Mouse (Mus musculus) v-Abl transformed pro-B cells (cell line): ENCODE measurements at regions not wholly inside any gene's neighbourhood (a gene's known extent, or its start where the extent isn't known, plus 50 kb on each side); places are given as distances from the start of the nearest gene placed in this dataset.

Experiments used
- in situ Hi-C, 2 experiments: fragments of 400-800 bp; cut with MboI; formaldehyde crosslinking; loops; one replicate each; pipeline ENCODE4 v1.15.1; 2025; ENCODE audit not compliant: unreplicated experiment in 2 of 2

DNA sequence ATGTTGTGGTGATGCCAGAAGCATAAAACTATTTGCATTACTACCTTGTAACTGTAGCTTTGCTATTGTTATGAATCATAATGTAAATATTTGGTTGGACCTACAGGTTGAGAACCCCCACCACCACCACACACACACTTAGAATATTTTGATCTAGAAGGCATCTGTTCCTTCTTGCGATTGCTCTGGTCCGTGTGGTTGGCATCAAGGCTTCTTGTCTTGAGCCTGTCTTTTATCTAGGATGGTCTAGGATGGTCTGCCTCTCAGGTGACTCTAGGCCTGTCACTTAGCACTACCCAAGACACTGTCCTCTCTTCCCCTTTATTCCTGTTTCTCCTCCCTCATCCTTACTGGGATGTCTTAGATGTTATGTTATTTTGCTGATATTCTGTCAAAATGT, 76.6 kb upstream of the Jade1 start:
- in situ Hi-C loops: no loop called here

DNA sequence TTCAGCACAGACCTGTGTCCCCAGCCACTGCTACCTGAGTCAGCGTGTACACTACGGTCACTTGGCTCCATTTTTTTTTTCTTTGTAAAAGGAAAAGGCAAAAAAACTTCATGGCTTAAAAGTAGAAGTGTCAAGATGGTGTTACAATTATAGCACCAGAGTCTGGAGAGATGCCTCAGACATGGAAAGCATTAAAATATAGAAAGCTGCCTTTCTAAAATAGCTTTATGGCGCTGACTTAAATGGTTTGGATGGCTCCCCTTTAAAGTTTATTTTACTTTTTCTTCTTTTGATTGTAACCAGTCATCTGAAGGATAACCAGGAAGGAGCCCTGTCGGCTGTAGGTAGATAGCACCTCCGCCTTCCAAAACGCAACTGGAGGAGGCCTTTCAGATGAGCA, 79.0 kb upstream of the Jade1 start:
- in situ Hi-C loops: no loop called here

DNA sequence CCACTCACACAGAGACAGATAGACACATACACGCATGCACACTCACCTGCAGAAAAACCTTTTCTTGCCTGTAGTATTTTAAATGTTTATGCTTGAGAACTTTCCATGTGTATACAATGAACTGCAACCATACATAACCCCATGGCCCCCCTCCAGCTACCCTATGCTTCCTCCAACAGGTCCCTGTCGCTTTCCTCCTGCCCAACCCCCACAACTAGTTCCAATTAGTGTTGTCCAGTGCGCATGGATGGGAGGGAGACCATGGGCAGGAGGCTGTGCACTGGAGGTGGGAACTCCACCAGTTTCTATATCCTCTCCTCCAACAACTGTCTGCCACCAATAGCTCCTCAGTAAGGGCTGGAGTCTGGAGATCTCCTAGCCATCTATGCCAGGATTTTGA, 82.9 kb upstream of the Jade1 start:
- in situ Hi-C loops: no loop called here

DNA sequence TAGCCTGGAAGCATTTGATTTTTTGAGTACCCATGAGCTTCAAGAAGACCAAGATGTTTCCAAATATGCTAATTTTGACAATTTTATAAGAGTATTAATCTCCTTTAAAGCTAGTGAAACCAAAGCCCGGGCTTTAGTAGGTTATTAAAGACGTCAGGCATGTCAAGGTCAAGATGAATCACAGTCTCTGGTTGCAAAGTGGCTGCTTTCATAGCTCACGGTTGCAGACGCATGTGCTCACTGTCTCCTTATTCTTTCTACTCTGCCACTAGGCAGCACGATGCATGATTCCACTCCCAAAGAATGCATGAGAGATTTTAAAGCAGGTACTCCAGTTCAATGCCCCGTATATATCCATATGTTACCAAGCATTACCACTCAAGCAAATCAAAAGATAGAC, 86.4 kb upstream of the Jade1 start:
- in situ Hi-C loops: no loop called here

DNA sequence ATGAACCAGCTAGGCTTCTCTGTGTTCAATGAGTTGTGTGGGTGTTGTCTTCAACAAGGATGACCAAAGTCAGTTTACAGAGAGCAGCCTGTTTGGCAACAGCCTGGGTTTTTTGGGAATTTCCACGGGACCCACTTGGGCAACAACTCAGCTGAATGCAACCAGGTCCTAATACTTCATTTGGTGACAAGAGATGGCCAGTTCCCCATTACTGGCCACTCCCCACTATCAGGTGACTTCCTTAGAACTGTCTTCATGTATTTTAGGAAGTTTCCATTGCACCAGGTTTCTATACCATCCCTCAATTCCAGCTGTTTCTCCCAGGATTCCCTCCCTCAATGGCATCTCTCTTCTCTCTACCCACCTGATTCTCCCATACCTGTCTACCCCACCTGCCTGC, 87.7 kb upstream of the Jade1 start:
- in situ Hi-C loops: no loop called here

DNA sequence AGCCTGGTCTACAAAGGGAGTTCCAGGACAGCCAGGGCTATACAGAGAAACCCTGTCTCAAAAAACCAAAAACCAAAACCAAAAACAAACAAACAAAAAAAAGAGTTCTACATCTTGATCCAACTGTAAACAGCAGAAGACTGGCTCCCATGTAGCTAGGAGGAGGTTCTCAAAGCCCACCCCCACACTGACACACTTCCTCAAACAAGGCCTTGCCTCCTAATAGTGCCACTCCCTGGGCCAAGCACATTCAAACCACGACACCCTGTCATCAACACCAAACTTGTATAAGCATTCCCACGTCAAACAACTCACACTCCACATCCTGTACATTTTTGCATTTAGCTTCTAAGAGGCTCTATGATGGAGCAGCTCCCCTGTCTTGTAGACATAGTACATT, 89.6 kb upstream of the Jade1 start:
- in situ Hi-C loops: no loop called here

DNA sequence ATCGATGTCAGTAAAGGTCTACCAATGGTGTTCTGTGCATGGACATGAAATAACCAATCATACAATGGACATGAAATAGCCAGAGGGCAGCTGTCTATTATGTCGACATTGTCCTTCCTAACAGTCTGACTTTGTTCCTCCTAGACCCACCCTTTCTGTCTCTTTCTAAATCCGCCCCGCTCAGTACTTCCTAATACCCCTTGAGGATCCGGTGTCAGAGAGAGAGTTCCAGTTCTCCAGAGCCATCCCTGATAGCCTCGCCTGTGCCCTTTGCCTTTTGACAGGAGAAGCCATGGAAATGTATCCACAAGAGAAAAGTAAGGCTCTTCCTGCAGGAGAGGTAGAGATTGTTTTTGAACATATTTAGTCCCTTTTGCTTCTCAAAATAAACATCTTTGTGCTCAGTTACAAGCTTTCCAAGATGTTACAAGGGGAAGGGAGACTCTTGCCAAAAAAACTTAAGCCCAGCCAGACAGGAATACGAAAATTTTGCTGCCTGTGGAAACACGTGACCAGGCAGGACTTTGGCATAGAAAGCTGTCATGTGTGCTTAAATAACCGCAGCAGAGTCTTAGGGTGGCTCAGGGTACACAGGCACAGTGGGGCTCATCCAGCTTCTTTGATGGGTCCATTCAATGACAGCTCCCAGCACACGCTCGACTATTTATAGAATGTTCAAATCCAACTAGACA, 92.4 kb upstream of the Jade1 start:
- in situ Hi-C loops: no loop called here

DNA sequence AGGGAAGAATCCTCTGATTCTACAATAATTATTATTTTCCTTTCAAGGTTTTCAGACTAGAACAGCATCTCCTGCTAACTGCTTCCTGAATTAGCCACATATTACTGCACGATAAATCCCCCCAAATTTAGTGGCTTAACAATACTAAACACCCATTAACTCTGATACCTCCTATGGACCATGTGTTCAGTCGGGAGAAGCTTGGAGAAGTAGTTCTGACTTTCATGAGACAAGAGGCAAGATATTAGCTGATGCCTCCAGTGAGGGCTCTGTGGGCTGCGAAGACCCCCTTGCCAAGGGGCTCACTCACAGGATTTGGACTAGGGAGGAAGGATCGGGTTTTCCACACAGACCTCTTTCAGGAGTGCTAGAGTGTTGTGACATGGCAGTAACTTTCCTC, 95.4 kb upstream of the Jade1 start:
- in situ Hi-C loops: no loop called here

DNA sequence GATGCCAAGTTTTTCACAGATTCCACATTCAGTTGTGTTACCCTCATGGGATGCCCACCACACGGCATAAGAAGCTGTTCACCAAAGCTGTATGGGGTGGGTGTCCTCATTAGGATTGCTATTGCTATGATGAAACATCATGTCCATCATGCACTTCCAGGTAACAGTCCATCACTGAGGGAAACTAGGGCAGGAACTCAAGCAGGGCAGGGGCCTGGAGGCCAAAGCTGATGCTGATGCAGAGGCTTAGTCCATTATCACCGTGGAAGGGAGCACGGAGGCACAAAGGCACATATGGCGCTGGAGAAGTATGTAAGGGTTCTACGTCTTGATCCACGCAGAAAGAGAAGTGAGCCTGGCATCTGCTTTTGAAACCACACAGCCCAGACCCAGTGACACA, 97.4 kb upstream of the Jade1 start:
- in situ Hi-C loops: no loop called here

DNA sequence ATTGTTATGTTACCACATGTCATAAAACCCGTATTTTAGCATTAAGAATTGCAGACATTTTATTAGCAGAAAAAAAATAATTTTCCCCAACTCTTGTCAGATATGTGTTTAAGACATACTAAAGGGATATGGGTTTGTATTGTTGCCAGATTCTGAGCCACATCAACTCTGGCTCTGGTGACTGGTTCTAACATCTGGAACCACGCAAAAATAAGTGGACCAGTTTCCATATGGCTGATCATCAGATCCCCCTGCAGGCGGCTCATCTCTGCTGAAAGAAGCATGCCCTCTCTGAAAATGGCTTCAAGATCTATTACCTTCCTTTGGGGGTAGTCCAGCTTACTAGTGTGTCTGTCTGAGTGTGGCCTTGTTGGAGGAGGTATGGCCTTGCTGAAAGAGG, 102.0 kb upstream of the Jade1 start:
- in situ Hi-C loops: no loop called here

DNA sequence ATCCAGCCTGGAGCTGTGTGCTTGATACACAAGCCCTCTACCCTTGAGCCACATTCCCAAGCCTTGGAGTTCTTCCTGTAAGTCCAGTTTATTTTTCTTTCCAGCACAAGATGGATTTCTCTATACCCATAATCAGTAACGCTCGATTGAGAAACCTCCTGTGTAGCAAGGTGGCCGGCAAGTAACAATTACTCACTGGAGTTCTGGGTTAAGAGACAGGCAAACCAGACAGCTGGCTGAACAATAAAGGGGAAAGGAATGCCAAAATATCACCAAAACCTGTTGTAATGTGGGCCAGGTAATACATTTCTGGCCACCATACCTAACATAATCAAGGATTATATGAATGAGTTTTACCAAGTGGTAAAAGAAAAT, 102.8 kb upstream of the Jade1 start:
- in situ Hi-C loops: no loop called here

DNA sequence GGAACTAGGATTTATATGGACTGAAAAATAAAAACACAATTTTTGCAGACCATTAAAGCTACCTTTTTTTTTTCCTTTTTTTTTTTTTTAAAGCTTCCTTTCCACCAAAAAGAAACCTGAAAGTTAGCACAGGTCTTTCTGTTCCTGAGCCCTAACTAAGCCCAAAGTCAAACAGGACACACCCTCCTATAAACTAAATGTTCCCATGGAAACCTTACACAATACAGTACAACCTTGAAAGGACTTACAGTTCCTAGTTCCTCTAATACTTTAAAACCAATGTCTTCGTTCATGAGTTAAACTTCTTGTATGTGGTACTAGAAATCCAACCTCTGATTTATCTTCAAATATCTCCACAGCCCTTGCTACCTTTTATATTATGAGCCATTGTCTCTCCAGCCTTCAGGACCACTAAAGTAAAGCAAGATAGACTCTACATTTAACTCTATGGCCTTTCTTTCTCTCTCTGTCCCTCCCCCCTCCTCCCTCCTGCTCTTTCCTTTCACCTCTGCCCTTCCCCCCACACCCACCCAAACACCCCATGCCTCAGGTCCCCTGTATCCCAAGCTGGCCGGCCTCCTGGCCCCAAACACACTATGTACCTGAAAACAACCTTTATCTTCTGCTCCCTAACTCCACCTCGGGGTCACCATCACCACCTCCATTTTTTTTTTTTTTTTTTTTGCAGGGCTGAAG, 103.4 kb upstream of the Jade1 start:
- in situ Hi-C loops: no loop called here

DNA sequence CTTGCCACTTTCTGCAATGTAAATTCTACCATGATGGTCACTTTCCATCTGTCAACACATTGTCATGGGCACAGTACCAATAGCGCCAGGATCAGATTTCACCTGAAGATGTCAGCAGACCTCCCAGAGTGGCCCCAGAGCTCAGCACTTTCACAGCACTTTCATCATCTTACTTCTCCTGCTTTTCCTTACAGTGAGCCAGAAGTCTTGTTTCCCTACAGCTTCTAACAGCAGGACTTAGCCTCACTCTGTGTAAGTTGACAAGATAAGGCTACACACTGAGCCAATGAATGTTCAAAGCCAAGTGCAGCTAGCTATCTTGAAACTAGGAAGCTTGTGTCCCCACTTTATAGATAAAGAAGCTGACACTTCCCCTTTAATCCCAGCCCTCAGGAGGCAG, 104.8 kb upstream of the Jade1 start:
- in situ Hi-C loops: no loop called here

DNA sequence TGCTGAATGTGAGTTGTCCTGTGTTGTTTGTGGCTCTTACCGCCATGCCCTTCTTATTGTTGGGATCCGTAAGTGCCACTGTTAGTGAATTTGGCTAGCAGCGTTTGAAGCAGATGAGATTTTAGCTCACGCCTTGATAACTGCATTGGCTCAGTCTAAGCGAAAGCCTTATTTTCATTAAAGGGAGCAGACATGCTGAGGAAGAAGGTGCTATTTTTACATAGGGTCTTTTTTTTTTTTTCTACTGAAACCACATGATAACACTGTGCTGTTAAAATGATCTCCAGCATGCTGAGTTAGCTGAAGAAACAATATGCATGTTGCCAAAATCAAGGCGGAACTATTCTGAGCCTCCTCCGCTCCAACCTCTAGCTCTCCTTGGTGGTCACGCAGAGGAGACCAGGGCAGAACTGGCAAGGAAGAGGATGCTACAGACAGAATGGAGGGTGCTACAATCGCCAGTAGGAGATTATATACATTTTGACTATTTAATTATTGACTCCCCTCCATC, 111.2 kb upstream of the Jade1 start:
- in situ Hi-C loops: no loop called here

DNA sequence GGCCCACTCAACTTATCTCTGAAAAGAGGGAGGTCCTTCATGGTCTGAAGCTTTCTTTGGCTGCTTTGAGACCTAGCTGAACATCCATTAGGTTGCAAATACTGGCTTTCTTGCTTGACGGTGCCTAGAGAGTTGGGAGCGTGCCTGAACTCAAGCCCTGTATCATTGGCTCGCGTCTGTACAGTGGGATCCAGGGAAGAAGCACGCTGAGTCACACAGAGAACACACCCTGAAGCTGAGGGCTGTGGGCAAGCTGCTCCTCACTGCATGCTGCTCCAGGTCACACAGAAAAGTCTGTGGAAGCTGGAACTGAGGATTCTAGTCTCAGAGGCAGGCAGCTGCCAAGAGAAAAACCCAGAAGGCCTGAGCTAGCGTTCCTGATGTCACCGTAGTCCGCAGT, 119.3 kb upstream of the Jade1 start:
- in situ Hi-C loops: no loop called here

DNA sequence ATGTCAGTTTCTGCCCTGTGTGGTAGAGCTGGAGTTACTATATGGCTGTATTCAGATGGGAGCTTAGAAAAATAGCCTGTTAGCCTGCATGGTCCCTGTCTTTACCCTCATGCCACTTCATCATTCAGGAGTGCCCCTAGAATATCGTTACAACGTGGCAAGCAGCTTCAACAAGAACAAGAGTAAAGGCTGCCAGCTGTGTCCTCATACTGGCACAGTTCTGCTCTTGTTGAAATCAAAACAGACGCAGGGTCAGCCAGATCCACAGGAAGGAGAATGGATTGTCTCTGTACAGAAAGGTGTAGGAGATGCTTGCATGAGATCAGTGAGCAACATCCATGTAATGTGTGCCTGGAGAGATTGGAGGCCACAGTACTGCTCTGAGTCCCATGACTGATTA, 122.4 kb upstream of the Jade1 start:
- in situ Hi-C loops: no loop called here

DNA sequence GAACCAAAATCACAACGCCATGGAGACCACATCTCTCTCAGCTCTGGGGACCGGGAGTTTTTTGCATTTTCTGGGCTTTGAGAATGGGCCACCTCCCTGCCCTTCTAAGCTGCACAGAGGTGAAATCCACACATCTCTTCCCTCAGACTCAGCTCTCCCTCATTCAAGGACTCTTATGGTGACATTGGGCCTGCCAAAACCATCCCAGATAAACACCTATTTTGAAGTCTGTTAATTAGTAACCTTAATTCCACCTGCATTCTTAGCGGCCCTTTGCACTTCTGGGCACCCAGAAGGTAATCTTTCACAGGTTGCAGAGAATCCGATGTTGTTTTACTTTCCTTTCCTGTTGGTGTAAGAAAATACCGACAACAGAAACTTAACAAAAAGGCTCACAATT, 123.2 kb upstream of the Jade1 start:
- in situ Hi-C loops: no loop called here

DNA sequence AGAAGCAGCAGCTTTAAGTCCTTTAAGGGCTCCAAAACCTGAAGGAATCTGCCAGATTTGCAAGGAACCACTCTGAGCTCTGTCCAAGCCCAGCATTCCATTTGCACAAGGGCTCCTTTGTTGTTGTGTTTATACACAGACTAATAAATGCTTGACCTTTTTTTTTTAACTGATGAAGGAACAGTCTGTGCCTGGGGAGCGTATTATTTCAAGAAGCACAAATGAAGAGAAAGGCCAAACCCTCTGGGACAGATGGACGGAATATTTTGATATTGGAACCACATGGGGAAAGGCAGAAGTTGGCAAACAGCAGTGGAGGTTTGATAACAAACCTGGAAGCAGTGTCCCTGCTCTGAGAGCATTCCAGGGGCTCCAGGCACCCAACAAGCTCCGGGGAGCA, 125.3 kb upstream of the Jade1 start:
- in situ Hi-C loops: no loop called here

DNA sequence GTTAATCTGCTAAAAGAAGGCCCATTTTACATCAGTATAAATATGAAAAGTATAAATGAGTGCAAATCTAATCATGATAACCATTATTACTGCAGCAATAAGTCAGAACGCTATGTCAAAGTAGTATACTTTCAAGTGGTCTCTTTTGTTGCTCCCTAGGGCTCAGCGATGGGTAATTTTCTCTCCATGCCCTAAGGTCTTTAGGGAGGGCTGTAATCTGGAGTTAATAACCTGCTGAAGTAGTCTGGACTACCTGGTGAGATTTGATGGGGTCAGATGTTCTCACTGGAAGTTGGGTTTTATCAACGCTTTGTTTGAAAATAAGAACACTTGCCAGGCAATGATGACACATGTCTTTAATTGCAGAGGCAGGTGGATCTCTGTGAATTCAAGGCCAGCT, 128.6 kb upstream of the Jade1 start:
- in situ Hi-C loops: no loop called here

DNA sequence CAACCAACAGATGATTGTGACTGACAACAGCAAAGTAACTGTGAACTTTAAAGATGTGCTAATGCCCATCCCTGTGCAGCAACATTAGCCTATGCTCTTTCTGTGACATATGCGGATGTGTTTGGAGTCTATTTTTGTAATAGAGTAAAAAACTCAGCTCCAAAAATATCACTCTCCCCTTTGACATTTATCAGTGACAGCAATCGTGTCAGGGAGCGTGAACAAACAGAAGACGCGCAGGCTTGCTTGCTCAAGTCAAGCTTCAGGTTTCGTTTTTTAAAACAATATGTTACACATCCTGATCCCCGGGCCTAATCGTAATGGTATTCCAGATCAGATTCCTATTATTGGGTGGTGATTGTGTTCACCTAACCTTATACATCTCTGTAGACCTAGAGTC, 129.7 kb upstream of the Jade1 start:
- in situ Hi-C loops: no loop called here

DNA sequence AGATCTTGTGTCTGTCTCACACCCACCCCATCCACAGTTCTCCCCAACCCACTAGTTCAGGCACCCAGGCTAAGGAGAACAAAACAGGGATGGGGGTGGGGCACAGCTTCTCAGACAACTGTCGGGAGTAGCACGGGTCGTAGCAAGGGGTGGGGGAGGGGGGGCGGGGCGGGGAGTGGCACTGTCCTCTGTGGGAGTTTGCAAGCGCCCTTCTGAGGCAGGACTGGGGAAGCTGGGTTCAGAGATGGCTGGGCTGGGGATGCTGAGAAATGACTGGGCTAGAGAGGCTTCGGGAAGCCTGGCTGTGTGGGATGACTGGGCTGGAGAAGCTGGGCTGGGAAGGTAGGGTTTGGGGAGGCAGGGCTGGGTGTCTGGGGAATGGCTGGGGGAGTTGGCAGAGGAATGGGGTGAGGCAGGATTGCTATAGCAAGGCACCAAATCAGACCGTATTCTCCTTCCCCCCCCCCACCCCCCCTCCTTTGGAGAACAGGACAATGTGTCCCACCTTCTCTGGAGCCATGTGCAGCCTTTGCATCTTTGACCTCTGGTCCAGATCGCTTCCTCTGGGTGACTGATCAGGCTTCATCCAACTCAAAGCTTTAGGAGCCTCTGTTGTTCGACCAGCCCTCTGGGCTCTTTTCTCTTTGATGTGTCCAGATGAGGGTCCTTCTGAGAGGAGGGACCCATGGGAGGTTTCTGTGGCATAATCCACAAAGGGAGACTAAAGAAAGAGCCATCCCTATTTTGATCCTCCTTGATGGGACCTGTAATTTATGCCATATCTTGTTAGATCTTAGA, 131.2 kb upstream of the Jade1 start:
- in situ Hi-C loops: no loop called here

DNA sequence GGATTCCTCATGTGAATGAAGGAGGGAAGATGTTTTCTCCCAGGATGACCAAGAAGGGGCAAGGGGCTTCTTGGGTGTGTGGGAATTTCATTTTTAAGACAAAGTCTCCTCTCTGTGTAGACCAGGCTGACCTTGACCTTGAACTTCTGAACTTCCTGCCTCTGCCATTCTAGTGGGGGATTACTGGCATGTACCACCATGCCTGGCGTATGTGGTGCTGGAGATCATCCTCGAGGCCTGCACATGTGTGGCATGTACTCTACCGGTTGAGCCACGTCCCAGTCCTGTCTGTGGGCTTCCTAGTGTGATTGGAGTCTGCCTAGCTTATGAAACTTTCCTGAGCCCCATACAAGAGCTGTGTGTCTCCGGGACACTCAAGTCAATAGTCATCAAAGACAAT, 131.9 kb upstream of the Jade1 start:
- in situ Hi-C loops: no loop called here
